Mouse (Mus musculus) neural tube, embryonic 14.5 days (tissue): Measurements from ENCODE around the gene Me1. TPM values are rescaled to one million over a fixed set of nuclear protein-coding genes. Genes with fewer than 3 reads are reported as not detected.
A peak's percentile ranks its signal among the peaks of the same experiment; 100 is the strongest.

ENCODE experiments used
- ATAC-seq: fragments of 200-750 bp; cut with Nextera tagmentation; 2 replicates; pipeline ENCODE4 v1.8.0; 2017; ENCODE audit warnings: low read depth, mild to moderate bottlenecking, moderate TSS enrichment, moderate library complexity
- H3K27ac ChIP-seq: fragments of 300-500 bp; sonication (generic); 2 replicates; pipeline ENCODE4 v1.5.1; 2014; ENCODE audit warnings: low read depth, mild to moderate bottlenecking, control low read depth, low read length, moderate library complexity, mixed read lengths
- H3K27me3 ChIP-seq: fragments of 300-500 bp; sonication (generic); 2 replicates; pipeline ENCODE4 v1.6.1; 2014; ENCODE audit warnings: low read length; ENCODE audit not compliant: control insufficient read depth, insufficient read depth
- H3K36me3 ChIP-seq: fragments of 300-500 bp; sonication (generic); 2 replicates; pipeline ENCODE4 v1.6.1; 2014; ENCODE audit warnings: low read length, mixed read lengths; ENCODE audit not compliant: control insufficient read depth, insufficient read depth
- H3K4me1 ChIP-seq: fragments of 300-500 bp; sonication (generic); 2 replicates; pipeline ENCODE4 v1.6.1; 2014; ENCODE audit warnings: low read length; ENCODE audit not compliant: control insufficient read depth, insufficient read depth
- H3K4me2 ChIP-seq: fragments of 300-500 bp; sonication (generic); 2 replicates; pipeline ENCODE4 v1.6.1; 2014; ENCODE audit warnings: mild to moderate bottlenecking, low read depth, low read length, control low read depth
- H3K4me3 ChIP-seq: fragments of 300-500 bp; sonication (generic); 2 replicates; pipeline ENCODE4 v1.5.1; 2014; ENCODE audit warnings: low read depth, low read length, control low read depth, mixed read lengths
- H3K9ac ChIP-seq: fragments of 300-500 bp; sonication (generic); replicated peaks from 2 replicates; pipeline ENCODE4 v1.6.1; 2014; ENCODE audit warnings: low read depth, mild to moderate bottlenecking, control low read depth, low read length, mixed read lengths
- H3K9me3 ChIP-seq: fragments of 300-500 bp; sonication (generic); 2 replicates; pipeline ENCODE4 v1.6.1; 2016; ENCODE audit warnings: low read length; ENCODE audit not compliant: control insufficient read depth
- WGBS: fragments of 180-500 bp; shearing (Covaris S2); extraction: QIAGEN DNeasy Blood & Tissue Kit; methylation state at CpG from one replicate; pipeline ENCODE4 v1.1.7; 2014; 5-methylcytosine and 5-hydroxymethylcytosine counted together
- polyA plus RNA-seq: library from polyadenylated mRNA; unstranded; fragments of >200 nt; fragmentation: Nextera tagmentation; extraction: Ambion mirVana; gene quantifications from 2 replicates; pipeline ENCODE4 v1.2.1, GENCODE M21; 2014

Me1 gene
- polyA plus RNA-seq, 1 experiment from 2014 or later = 49.0 TPM

DNA sequence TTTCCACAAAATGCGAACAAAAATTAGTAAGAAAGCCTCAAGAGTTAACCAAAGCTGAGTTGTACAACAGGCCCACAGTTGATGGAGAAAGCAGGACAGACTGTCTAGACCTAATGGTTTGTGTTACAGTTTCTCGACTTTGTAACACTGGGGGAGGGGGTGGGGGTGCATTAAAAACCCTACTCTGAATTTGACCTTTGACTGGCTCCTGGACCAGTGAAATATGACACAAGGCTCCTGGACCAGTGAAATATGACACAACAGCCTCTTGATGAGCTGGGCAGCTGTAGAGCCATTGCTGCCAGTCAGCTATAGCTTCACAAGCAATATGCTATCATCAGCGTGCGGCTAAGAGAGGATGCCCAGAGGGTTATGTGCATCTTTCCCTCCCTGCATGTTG is 37.4 kb downstream of the Me1 start:
- Histone ChIP-seq H3K27ac (no peak overlapping the region), H3K36me3 (no peaks in the 10 kb centered on the region), H3K27me3 (no peaks in the 10 kb centered on the region), H3K4me2 (no peak overlapping the region), H3K9ac (no peak overlapping the region), H3K4me1 (no peaks in the 10 kb centered on the region), H3K9me3 (no peaks in the 10 kb centered on the region), H3K4me3 (no peak overlapping the region)
- WGBS = 86% methylated on average over 4 of the region's 4 CpGs
- ATAC-seq = no peak

DNA sequence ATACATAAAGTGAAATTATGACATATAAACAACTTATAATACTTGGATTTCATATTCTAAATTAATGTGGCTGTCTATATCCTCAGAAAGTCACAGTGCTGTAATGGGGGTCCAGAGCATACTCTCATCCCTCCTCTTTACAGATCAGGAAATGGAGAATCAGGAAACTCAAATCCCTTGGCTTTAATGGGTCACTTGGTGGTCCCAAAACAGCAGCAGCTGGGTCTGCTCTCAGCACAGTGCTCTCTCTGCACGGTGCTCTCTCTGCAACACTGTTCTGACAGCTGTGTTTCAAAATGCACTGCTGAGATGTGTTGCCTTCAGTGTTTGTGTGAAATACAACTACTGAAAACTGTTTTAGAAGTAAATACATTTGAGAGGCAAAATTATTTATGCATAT is 43.6 kb downstream of the Me1 start:
- 59% methylated on average over 1 of the region's 1 CpGs for WGBS

DNA sequence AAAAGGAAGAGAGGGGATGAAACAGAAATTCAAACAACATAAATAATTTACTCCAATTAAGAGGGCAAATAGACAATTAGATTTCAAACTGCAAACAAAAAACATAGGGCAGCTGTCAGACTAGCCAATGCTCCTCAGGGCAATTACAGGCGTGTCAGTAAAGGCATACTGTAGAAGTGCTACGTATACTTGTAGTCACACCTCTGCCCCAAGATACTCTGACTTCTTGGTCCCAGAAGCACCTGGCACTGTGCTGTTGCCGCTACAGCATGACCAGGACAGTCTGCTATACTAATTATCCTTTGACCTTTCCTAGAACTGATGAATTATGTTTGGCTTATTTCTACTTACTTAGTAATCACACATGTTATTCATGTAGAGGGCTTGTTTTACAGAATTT is 44.5 kb downstream of the Me1 start:
- Histone ChIP-seq H3K9ac (no peak overlapping the region), H3K36me3 (no peaks in the 10 kb centered on the region), H3K9me3 (no peaks in the 10 kb centered on the region), H3K27me3 (no peaks in the 10 kb centered on the region), H3K4me2 (no peak overlapping the region), H3K4me1 (no peaks in the 10 kb centered on the region), H3K27ac (no peak overlapping the region), H3K4me3 (no peak overlapping the region)
- 52% methylated on average over 3 of the region's 3 CpGs for WGBS
- peak; percentile 66; the same call in 1 of the 2 replicates for ATAC-seq

More for the DNA sequence above, 43.6 kb downstream of the Me1 start:
- H3K9ac ChIP-seq = no peak overlapping the region
- H3K4me3 ChIP-seq = no peak overlapping the region
- no peaks in the 10 kb centered on the region for H3K36me3 ChIP-seq
- no peaks in the 10 kb centered on the region for H3K4me1 ChIP-seq
- no peaks in the 10 kb centered on the region for H3K9me3 ChIP-seq
- ATAC-seq = no peak
- no peaks in the 10 kb centered on the region for H3K27me3 ChIP-seq
- H3K4me2 ChIP-seq = no peak overlapping the region
- H3K27ac ChIP-seq = no peak overlapping the region

DNA sequence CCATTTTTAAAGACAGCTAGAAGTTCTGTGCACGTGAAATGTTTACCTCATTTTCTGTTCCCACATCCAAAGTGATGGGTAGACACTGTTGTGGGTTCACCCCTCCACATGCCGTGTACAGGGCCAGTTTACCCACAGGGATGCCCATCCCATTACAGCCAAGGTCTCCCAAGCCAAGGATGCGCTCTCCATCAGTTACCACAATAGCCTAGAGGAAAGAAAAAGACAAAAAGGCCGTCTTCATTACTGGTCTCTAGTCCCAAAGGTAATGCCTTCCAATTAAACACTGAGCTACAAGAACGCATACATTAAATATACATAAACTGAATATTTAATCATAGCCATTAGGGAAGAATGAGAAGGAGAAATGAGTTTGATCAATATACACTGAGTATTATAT is 44.9 kb downstream of the Me1 start:
- Histone ChIP-seq H3K27ac (no peak overlapping the region), H3K4me3 (no peak overlapping the region), H3K4me2 (no peak overlapping the region), H3K4me1 (no peaks in the 10 kb centered on the region), H3K36me3 (no peaks in the 10 kb centered on the region), H3K9me3 (no peaks in the 10 kb centered on the region), H3K27me3 (no peaks in the 10 kb centered on the region), H3K9ac (no peak overlapping the region)
- 46% methylated on average over 5 of the region's 5 CpGs for WGBS
- ATAC-seq = peak; percentile 66; the same call in 1 of the 2 replicates

DNA sequence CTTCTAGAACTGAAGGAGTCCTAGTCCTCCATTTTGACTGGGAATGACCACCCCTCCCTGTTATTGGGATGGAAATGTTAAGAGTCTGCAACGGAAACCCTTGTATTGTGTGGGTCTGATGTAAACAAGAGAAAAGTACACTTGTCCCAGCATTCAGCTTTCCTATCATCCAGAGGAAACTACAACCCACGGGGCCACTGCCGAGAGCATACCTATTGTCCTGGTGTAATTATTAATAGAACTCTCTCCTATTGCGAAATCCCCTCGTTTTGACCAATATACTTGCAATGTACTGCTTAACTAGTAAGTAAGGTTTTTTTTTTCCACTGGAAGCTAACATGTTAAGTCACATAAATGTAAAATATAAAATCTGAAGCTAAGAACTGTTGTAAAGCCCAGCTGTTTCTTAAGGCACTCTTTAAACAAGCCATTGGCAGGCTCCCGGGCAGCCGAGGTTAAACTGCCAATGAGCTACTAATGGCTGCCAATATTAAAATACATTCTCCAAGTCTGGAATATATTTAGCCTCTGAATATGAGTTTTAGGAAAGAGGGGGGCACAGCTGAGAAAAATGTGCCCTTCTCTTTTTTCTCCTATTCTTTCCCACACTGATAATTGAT is 47.7 kb downstream of the Me1 start:
- no peak overlapping the region for H3K4me3 ChIP-seq

DNA sequence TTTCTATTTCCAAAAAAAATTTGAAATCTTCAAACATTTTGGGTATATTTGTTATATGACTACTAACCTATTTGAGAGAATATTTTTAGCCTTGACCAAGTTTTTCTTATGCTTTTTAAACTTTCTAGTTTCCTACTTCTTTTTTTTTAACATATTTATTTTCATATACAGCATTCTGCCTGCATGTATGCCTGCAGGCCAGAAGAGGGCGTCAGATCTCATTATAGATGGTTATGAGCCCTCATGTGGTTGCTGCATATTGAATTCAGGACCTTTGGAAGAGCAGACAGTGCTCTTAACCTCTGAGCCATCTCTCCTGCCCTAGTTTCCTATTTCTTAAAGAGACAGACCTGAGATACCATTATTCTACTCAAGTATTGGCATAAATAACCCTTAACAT is 48.9 kb downstream of the Me1 start:
- no peak overlapping the region for H3K4me2 ChIP-seq
- no peaks in the 10 kb centered on the region for H3K9me3 ChIP-seq
- H3K9ac ChIP-seq = no peak overlapping the region
- no peak for ATAC-seq
- no peaks in the 10 kb centered on the region for H3K27me3 ChIP-seq
- no peaks in the 10 kb centered on the region for H3K4me1 ChIP-seq
- H3K27ac ChIP-seq = no peak overlapping the region
- H3K4me3 ChIP-seq = no peak overlapping the region
- WGBS = 2% methylated on average over 1 of the region's 1 CpGs
- no peaks in the 10 kb centered on the region for H3K36me3 ChIP-seq

More for the DNA sequence above, 47.7 kb downstream of the Me1 start:
- Histone ChIP-seq H3K27me3 (no peaks in the 10 kb centered on the region), H3K36me3 (no peaks in the 10 kb centered on the region), H3K27ac (no peak overlapping the region), H3K4me2 (no peak overlapping the region), H3K9ac (no peak overlapping the region), H3K4me1 (no peaks in the 10 kb centered on the region), H3K9me3 (no peaks in the 10 kb centered on the region)
- ATAC-seq = no peak
- WGBS = 62% methylated on average over 7 of the region's 7 CpGs

DNA sequence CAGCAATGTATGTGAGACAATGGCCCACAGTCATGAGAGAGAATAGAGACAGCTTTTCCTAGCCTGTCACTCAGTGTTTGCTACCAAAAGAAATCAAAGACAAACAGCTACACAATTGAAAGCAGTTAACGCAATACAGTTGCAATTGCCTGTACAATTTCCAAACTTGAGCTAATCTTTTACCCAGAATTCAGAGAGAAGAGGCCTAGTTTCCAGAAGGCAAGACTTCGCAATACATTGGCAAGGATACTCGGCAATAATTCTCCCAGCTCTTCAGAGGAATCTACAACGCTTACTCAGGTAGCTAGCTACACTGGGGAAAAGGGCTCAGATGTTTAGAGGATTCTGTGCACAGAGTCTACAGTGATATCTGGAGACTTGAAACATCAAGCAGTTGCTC is 52.3 kb downstream of the Me1 start:
- Histone ChIP-seq H3K27me3 (no peaks in the 10 kb centered on the region), H3K27ac (no peak overlapping the region), H3K4me2 (no peak overlapping the region), H3K4me1 (no peaks in the 10 kb centered on the region), H3K9ac (no peak overlapping the region), H3K4me3 (no peak overlapping the region), H3K9me3 (no peaks in the 10 kb centered on the region), H3K36me3 (no peaks in the 10 kb centered on the region)
- 93% methylated on average over 4 of the region's 4 CpGs for WGBS
- no peak for ATAC-seq

DNA sequence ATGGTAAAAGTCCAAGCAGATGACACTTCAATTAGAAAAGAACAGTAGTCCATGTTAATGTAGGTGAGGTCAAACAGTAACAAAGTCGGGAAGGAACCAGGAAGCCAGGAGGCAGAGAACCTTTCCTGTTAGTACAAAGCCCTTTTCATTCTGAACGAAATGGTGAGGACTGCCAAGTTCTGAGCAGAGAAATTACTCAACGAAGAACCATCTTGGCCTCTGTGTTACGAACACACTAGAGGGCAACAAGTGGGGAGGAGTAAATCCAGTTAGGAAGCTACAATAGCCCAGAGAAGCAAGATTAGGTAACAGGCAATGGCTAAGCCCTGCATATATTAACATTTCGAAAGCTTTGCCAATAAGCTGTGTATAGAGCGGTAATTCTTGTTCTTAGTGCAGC is 57.0 kb downstream of the Me1 start:
- H3K9ac ChIP-seq = no peak overlapping the region
- no peak overlapping the region for H3K27ac ChIP-seq
- no peaks in the 10 kb centered on the region for H3K4me1 ChIP-seq
- H3K4me3 ChIP-seq = no peak overlapping the region
- no peak overlapping the region for H3K4me2 ChIP-seq
- no peaks in the 10 kb centered on the region for H3K36me3 ChIP-seq
- no peaks in the 10 kb centered on the region for H3K27me3 ChIP-seq
- WGBS = 79% methylated on average over 6 of the region's 6 CpGs
- no peak for ATAC-seq
- no peaks in the 10 kb centered on the region for H3K9me3 ChIP-seq

DNA sequence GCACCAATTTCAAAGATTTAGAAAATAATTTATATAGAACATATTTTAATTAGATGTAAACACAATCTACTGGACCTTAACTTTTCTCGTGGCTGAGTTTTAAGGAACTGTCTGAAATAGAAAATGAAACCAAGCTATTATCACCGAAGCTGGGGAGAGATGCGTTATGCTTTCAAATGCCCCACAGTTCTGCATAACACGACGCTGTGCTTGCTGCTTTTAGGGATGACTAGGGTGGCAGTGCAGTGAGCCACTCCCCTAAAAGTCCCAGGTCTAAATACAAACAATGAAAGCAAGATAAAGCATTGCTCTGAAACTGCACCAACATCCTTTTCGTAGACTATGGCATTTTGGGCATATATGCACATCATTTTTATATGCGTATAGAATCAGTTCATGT is 64.6 kb downstream of the Me1 start:
- WGBS = 89% methylated on average over 7 of the region's 7 CpGs
- no peaks in the 10 kb centered on the region for H3K9me3 ChIP-seq
- H3K4me2 ChIP-seq = no peak overlapping the region
- H3K27me3 ChIP-seq = no peaks in the 10 kb centered on the region
- no peaks in the 10 kb centered on the region for H3K4me1 ChIP-seq
- no peak overlapping the region for H3K4me3 ChIP-seq
- no peak for ATAC-seq
- H3K9ac ChIP-seq = no peak overlapping the region
- no peak overlapping the region for H3K27ac ChIP-seq
- no peaks in the 10 kb centered on the region for H3K36me3 ChIP-seq
